Mouse (Mus musculus) kidney, postnatal 14 days (tissue): Measurements from ENCODE around the gene Gm6710.
"Not testable (repeated sequence)": the region's sequence is repeated elsewhere in the genome, so short reads cannot be mapped to it uniquely, and the experiment has no call there.

ENCODE experiments used
- DNase-seq: peaks from one replicate; pipeline ENCODE4 v3.0.0; 2022; ENCODE audit warnings: mixed read lengths

Gm6710 gene

GRCm38 (mm10) chr2:175869024-175869423 lies at the start of gene Gm6710:
Gm6710 (plus strand) TSS chr2:175869219.
- not testable (repeated sequence) for DNase-seq
